Mouse (Mus musculus): Measurements from ENCODE around the gene Slco1a6. TPM values are rescaled to one million over a fixed set of nuclear protein-coding genes. Genes with fewer than 3 reads are reported as not detected.

Gene Slco1a6
- polyA plus RNA-seq (2012): not detected in 2 replicates

GRCm38 (mm10) chr6:142208421-142208820 is at the start of gene Slco1a6:
Gene Slco1a6, minus strand, starts transcription at chr6:142208521.
- no peak for TF ChIP-seq GATA1 (IDR thresholded peaks at IDR 0.05; ENCODE audit: low read length)

GRCm38 (mm10) chr6:142245065-142245464 is 36.7 kb upstream of the Slco1a6 start:
- TF ChIP-seq GATA1 (IDR thresholded peaks at IDR 0.05; ENCODE audit: low read length): no peak

- TF ChIP-seq GATA1 (IDR thresholded peaks at IDR 0.05; ENCODE audit: low read length): no peak
Measured at GRCm38 (mm10) chr6:142239468-142239867, 31.1 kb upstream of the Slco1a6 start.

GRCm38 (mm10) chr6:142220138-142220537 is 11.8 kb upstream of the Slco1a6 start:
- no peak for TF ChIP-seq GATA1 (IDR thresholded peaks at IDR 0.05; ENCODE audit: low read length)

- no peak for TF ChIP-seq GATA1 (IDR thresholded peaks at IDR 0.05; ENCODE audit: low read length)
Measured at GRCm38 (mm10) chr6:142211821-142212220, 3.5 kb upstream of the Slco1a6 start.

GRCm38 (mm10) chr6:142209749-142210148 is 1.4 kb upstream of the Slco1a6 start:
- TF ChIP-seq GATA1 (IDR thresholded peaks at IDR 0.05; ENCODE audit: low read length): no peak

GRCm38 (mm10) chr6:142200524-142200923 is 7.8 kb downstream of the Slco1a6 start:
- TF ChIP-seq GATA1 (IDR thresholded peaks at IDR 0.05; ENCODE audit: low read length): peak; percentile 31

- TF ChIP-seq GATA1 (IDR thresholded peaks at IDR 0.05; ENCODE audit: low read length): no peak
Measured at GRCm38 (mm10) chr6:142194245-142194644, 14.1 kb downstream of the Slco1a6 start.

GRCm38 (mm10) chr6:142191962-142192361 is 16.4 kb downstream of the Slco1a6 start:
- TF ChIP-seq GATA1 (IDR thresholded peaks at IDR 0.05; ENCODE audit: low read length): no peak

GRCm38 (mm10) chr6:142187426-142187825 is 20.9 kb downstream of the Slco1a6 start:
- no peak for TF ChIP-seq GATA1 (IDR thresholded peaks at IDR 0.05; ENCODE audit: low read length)

- no peak for TF ChIP-seq GATA1 (IDR thresholded peaks at IDR 0.05; ENCODE audit: low read length)
Measured at GRCm38 (mm10) chr6:142185868-142186415, 22.4 kb downstream of the Slco1a6 start.

GRCm38 (mm10) chr6:142163406-142163805 is 44.9 kb downstream of the Slco1a6 start:
- TF ChIP-seq GATA1 (IDR thresholded peaks at IDR 0.05; ENCODE audit: low read length): no peak

GRCm38 (mm10) chr6:142161171-142161570 is 47.1 kb downstream of the Slco1a6 start:
- no peak for TF ChIP-seq GATA1 (IDR thresholded peaks at IDR 0.05; ENCODE audit: low read length)

GRCm38 (mm10) chr6:142148371-142148770 is 60.0 kb downstream of the Slco1a6 start:
- no peak for TF ChIP-seq GATA1 (IDR thresholded peaks at IDR 0.05; ENCODE audit: low read length)

- no peak for TF ChIP-seq GATA1 (IDR thresholded peaks at IDR 0.05; ENCODE audit: low read length)
Measured at GRCm38 (mm10) chr6:142111667-142112305, 96.5 kb downstream of the Slco1a6 start.

- no peak for TF ChIP-seq GATA1 (IDR thresholded peaks at IDR 0.05; ENCODE audit: low read length)
Measured at GRCm38 (mm10) chr6:142091126-142091525, 117.2 kb downstream of the Slco1a6 start.

GRCm38 (mm10) chr6:142047689-142048088 is 160.6 kb downstream of the Slco1a6 start:
- no peak for TF ChIP-seq GATA1 (IDR thresholded peaks at IDR 0.05; ENCODE audit: low read length)
